13 mouse cellular contexts compared by ENCODE assay signal in genomic region chr4:136152821-136153220, GRCm38 (mm10). TPM values are rescaled to one million over a fixed set of nuclear protein-coding genes. Genes with fewer than 3 reads are reported as not detected.
A peak's percentile ranks its signal among the peaks of the same experiment; 100 is the strongest.
DNase-seq lines count a peak whose midpoint lies in the region; ATAC-seq and TF ChIP-seq lines count a peak whose summit lies in the region.
"Had no signal": no experiment of that assay in that cellular context is flagged by ENCODE, and none has a peak within 500 bp of the region (broad histone marks: within the 10 kb centered on the region; RNA-seq: fewer than 3 reads in every experiment).

No protein-coding gene starts in this region.

- no peak for DNase-seq in heart, embryonic 10.5 days (ENCODE audit: low spot score)
- peak; percentile 36 for DNase-seq in liver, postnatal 0 days
- DNase-seq in induced T-regulatory cell, adult 2 months (ENCODE audit: low read depth), result peak; percentile 58
- DNase-seq in cerebellum, adult 18-20 months, result no peak
- DNase-seq in testis, postnatal 14 days (ENCODE audit: low spot score), result no peak

- TF ChIP-seq CTCF in liver, postnatal 0 days (IDR thresholded peaks at IDR 0.05; ENCODE audit: low read depth), result peak; percentile 52
- TF ChIP-seq CTCF in E14TG2a.4 (conservative IDR thresholded peaks at IDR 0.05; ENCODE audit: low read length), result peak; percentile 59

- H3K27ac ChIP-seq in heart, embryonic 10.5 days, result 0 out of 2 replicates have a peak overlapping the region, but pooled peaks have one; percentile 13
- no peak overlapping the region for H3K27ac ChIP-seq in heart, embryonic 11.5 days (ENCODE audit: low read depth, low read length)
- no peak overlapping the region for H3K27ac ChIP-seq in liver, postnatal 0 days (ENCODE audit: low read depth)
- no peak overlapping the region for H3K27ac ChIP-seq in liver, embryonic 12.5 days
- H3K27ac ChIP-seq: embryonic facial prominence, embryonic 12.5 days; liver, embryonic 15.5 days; midbrain, embryonic 12.5 days had no signal

- peaks cover 10% of the 10 kb centered on the region; the same call in 1 of the 2 replicates for H3K27me3 ChIP-seq in heart, embryonic 10.5 days (ENCODE audit: insufficient read depth, poor library complexity, severe bottlenecking)
- H3K27me3 ChIP-seq in heart, embryonic 11.5 days (ENCODE audit: control insufficient read depth, insufficient read depth, low read length), result no peaks in the 10 kb centered on the region
- H3K27me3 ChIP-seq in liver, postnatal 0 days (ENCODE audit: insufficient read depth, low read length), result peaks cover 9% of the 10 kb centered on the region
- peaks cover 62% of the 10 kb centered on the region for H3K27me3 ChIP-seq in liver, embryonic 12.5 days (replicated peaks)
- peaks cover 38% of the 10 kb centered on the region for H3K27me3 ChIP-seq in E14TG2a.4 (ENCODE audit: insufficient read depth, low read length)
- H3K27me3 ChIP-seq: embryonic facial prominence, embryonic 12.5 days had no signal

- H3K4me3 ChIP-seq in heart, embryonic 10.5 days, result no peak overlapping the region
- no peak overlapping the region for H3K4me3 ChIP-seq in heart, embryonic 11.5 days (ENCODE audit: low read depth, low read length)
- no peak overlapping the region for H3K4me3 ChIP-seq in liver, postnatal 0 days (ENCODE audit: low read depth, low read length)
- no peak overlapping the region for H3K4me3 ChIP-seq in liver, embryonic 12.5 days
- no peak overlapping the region for H3K4me3 ChIP-seq in E14TG2a.4 (replicated peaks; ENCODE audit: low read length)
- H3K4me3 ChIP-seq: embryonic facial prominence, embryonic 12.5 days; liver, embryonic 15.5 days; midbrain, embryonic 12.5 days had no signal

- H3K4me2 ChIP-seq in heart, embryonic 11.5 days, result no peak overlapping the region
- no peak overlapping the region for H3K4me2 ChIP-seq in liver, postnatal 0 days (ENCODE audit: low read depth, low read length)
- no peak overlapping the region for H3K4me2 ChIP-seq in liver, embryonic 12.5 days
- H3K4me2 ChIP-seq: embryonic facial prominence, embryonic 12.5 days; liver, embryonic 15.5 days; midbrain, embryonic 12.5 days had no signal

- H3K36me3 ChIP-seq in heart, embryonic 10.5 days, result no peaks in the 10 kb centered on the region
- no peaks in the 10 kb centered on the region for H3K36me3 ChIP-seq in heart, embryonic 11.5 days (ENCODE audit: control insufficient read depth, insufficient read depth, low read length)
- H3K36me3 ChIP-seq in liver, postnatal 0 days (replicated peaks; ENCODE audit: insufficient read depth, low read length), result no peaks in the 10 kb centered on the region
- no peaks in the 10 kb centered on the region for H3K36me3 ChIP-seq in liver, embryonic 12.5 days
- no peaks in the 10 kb centered on the region for H3K36me3 ChIP-seq in E14TG2a.4 (ENCODE audit: insufficient read depth, low read length)
- H3K36me3 ChIP-seq: embryonic facial prominence, embryonic 12.5 days; liver, embryonic 15.5 days; midbrain, embryonic 12.5 days had no signal

- peaks cover 27% of the 10 kb centered on the region for H3K4me1 ChIP-seq in heart, embryonic 10.5 days
- peaks cover 6% of the 10 kb centered on the region; the same call in 1 of the 2 replicates for H3K4me1 ChIP-seq in heart, embryonic 11.5 days (ENCODE audit: control insufficient read depth, insufficient read depth, low read length)
- peaks cover 3% of the 10 kb centered on the region; the same call in 1 of the 2 replicates for H3K4me1 ChIP-seq in liver, postnatal 0 days (ENCODE audit: insufficient read depth)
- peaks cover 11% of the 10 kb centered on the region for H3K4me1 ChIP-seq in liver, embryonic 12.5 days
- H3K4me1 ChIP-seq in E14TG2a.4 (replicated peaks; ENCODE audit: low read depth, low read length), result peaks cover 39% of the 10 kb centered on the region

- no peak overlapping the region for H3K9ac ChIP-seq in heart, embryonic 11.5 days (ENCODE audit: low read depth, low read length)
- no peak overlapping the region for H3K9ac ChIP-seq in liver, postnatal 0 days (replicated peaks)
- H3K9ac ChIP-seq in liver, embryonic 12.5 days, result no peak overlapping the region
- H3K9ac ChIP-seq: embryonic facial prominence, embryonic 12.5 days; liver, embryonic 15.5 days; midbrain, embryonic 12.5 days had no signal

- no peaks in the 10 kb centered on the region for H3K9me3 ChIP-seq in heart, embryonic 10.5 days
- no peaks in the 10 kb centered on the region for H3K9me3 ChIP-seq in heart, embryonic 11.5 days (replicated peaks; ENCODE audit: control insufficient read depth, low read length)
- H3K9me3 ChIP-seq in liver, postnatal 0 days (ENCODE audit: low read length), result no peaks in the 10 kb centered on the region
- H3K9me3 ChIP-seq in liver, embryonic 12.5 days (replicated peaks), result no peaks in the 10 kb centered on the region
- H3K9me3 ChIP-seq in E14TG2a.4 (ENCODE audit: low read length), result no peaks in the 10 kb centered on the region
- H3K9me3 ChIP-seq: embryonic facial prominence, embryonic 12.5 days; liver, embryonic 15.5 days; midbrain, embryonic 12.5 days had no signal

- TF ChIP-seq EP300 in liver, postnatal 0 days (IDR thresholded peaks at IDR 0.05; ENCODE audit: low read depth), result no peak

- 82% methylated on average over 4 of the region's 4 CpGs for WGBS in heart, embryonic 10.5 days
- WGBS in heart, embryonic 11.5 days (ENCODE audit: insufficient replicate concordance), result 82% methylated on average over 4 of the region's 4 CpGs
- 83% methylated on average over 4 of the region's 4 CpGs for WGBS in liver, postnatal 0 days (ENCODE audit: insufficient replicate concordance)
- WGBS in liver, embryonic 12.5 days (ENCODE audit: insufficient replicate concordance), result 74% methylated on average over 4 of the region's 4 CpGs

- no peak for ATAC-seq in heart, embryonic 11.5 days (replicated peaks; ENCODE audit: insufficient number of reproducible peaks, low FRiP score, low TSS enrichment)
- ATAC-seq in liver, postnatal 0 days, result no peak
- no peak for ATAC-seq in liver, embryonic 12.5 days
- ATAC-seq: forebrain, embryonic 16.5 days; hindbrain, embryonic 16.5 days had no signal

RNA-seq across cellular contexts. Expression of gene Id3, which starts 9.5 kb away (rescaled TPM):
- polyA plus RNA-seq in heart, embryonic 10.5 days (2016; fragmentation: Nextera tagmentation; extraction: Ambion mirVana), result 324 and 492 TPM in 2 replicates
- 411 and 415 TPM in 2 replicates for polyA plus RNA-seq in heart, embryonic 11.5 days (2014; fragmentation: Nextera tagmentation; extraction: Ambion mirVana)
- polyA plus RNA-seq in liver, postnatal 0 days (2015; fragmentation: Nextera tagmentation; extraction: Ambion mirVana), result 77.3 and 79.1 TPM in 2 replicates
- polyA plus RNA-seq in liver, embryonic 12.5 days (2016; fragmentation: Nextera tagmentation; extraction: Ambion mirVana), result 80.9 and 88.1 TPM in 2 replicates

RNA-seq across cellular contexts. Expression of gene E2f2, which starts 19.4 kb away (rescaled TPM):
- polyA plus RNA-seq in heart, embryonic 10.5 days (2016; fragmentation: Nextera tagmentation; extraction: Ambion mirVana), result 6.3 and 6.6 TPM in 2 replicates
- polyA plus RNA-seq in heart, embryonic 11.5 days (2014; fragmentation: Nextera tagmentation; extraction: Ambion mirVana), result 4.8 and 5.8 TPM in 2 replicates
- 48.6 and 50.2 TPM in 2 replicates for polyA plus RNA-seq in liver, postnatal 0 days (2015; fragmentation: Nextera tagmentation; extraction: Ambion mirVana)
- 63.4 and 69.1 TPM in 2 replicates for polyA plus RNA-seq in liver, embryonic 12.5 days (2016; fragmentation: Nextera tagmentation; extraction: Ambion mirVana)

RNA-seq across cellular contexts. Expression of gene Asap3, which starts 53.3 kb away (rescaled TPM):
- polyA plus RNA-seq in heart, embryonic 10.5 days (2016; fragmentation: Nextera tagmentation; extraction: Ambion mirVana), result 3.4 and 3.7 TPM in 2 replicates
- 1.8 and 2.1 TPM in 2 replicates for polyA plus RNA-seq in heart, embryonic 11.5 days (2014; fragmentation: Nextera tagmentation; extraction: Ambion mirVana)
- 4.5 and 4.8 TPM in 2 replicates for polyA plus RNA-seq in liver, postnatal 0 days (2015; fragmentation: Nextera tagmentation; extraction: Ambion mirVana)
- 1.5 and 1.9 TPM in 2 replicates for polyA plus RNA-seq in liver, embryonic 12.5 days (2016; fragmentation: Nextera tagmentation; extraction: Ambion mirVana)

Comparison
In these comparisons a context has a peak if more than half of its experiments do, and no peak if none do; other contexts are left out.
1. DNase-seq: peak in liver, postnatal 0 days (single experiment) and induced T-regulatory cell, adult 2 months (single experiment); none in heart, embryonic 10.5 days (single experiment), cerebellum, adult 18-20 months (0 of 2) and testis, postnatal 14 days (single experiment).